Mouse (Mus musculus) heart, embryonic 16.5 days (tissue): ENCODE measurements around the gene Erp29. TPM values are rescaled to one million over a fixed set of nuclear protein-coding genes. Genes with fewer than 3 reads are reported as not detected.

Source experiments
- ATAC-seq: fragments of 200-750 bp; cut with Nextera tagmentation; replicated peaks from 2 replicates; pipeline ENCODE4 v1.8.0; 2017; ENCODE audit warnings: moderate number of reproducible peaks; ENCODE audit not compliant: insufficient read depth, low FRiP score; ENCODE audit errors: extremely low read depth
- H3K27ac ChIP-seq: fragments of 300-500 bp; sonication (generic); 2 replicates; pipeline ENCODE4 v1.5.1; 2014; ENCODE audit warnings: mild to moderate bottlenecking, low read length, control low read depth, moderate library complexity
- H3K27me3 ChIP-seq: fragments of 300-500 bp; sonication (generic); 2 replicates; pipeline ENCODE4 v1.6.1; 2014; ENCODE audit warnings: low read length, mixed read lengths; ENCODE audit not compliant: control insufficient read depth, insufficient read depth
- H3K36me3 ChIP-seq: fragments of 300-500 bp; sonication (generic); 2 replicates; pipeline ENCODE4 v1.6.1; 2014; ENCODE audit not compliant: control insufficient read depth, insufficient read depth
- H3K4me1 ChIP-seq: fragments of 300-500 bp; sonication (generic); 2 replicates; pipeline ENCODE4 v1.6.1; 2014; ENCODE audit warnings: low read length, mixed read lengths; ENCODE audit not compliant: control insufficient read depth, insufficient read depth
- H3K4me2 ChIP-seq: fragments of 300-500 bp; sonication (generic); 2 replicates; pipeline ENCODE4 v1.6.1; 2014; ENCODE audit warnings: low read depth, mild to moderate bottlenecking, control low read depth, low read length
- H3K4me3 ChIP-seq: fragments of 300-500 bp; sonication (generic); 2 replicates; pipeline ENCODE4 v1.5.1; 2014; ENCODE audit warnings: mild to moderate bottlenecking, control low read depth, low read length
- H3K9ac ChIP-seq: fragments of 300-500 bp; sonication (generic); 2 replicates; pipeline ENCODE4 v1.6.1; 2014; ENCODE audit warnings: low read length, control low read depth
- H3K9me3 ChIP-seq: fragments of 300-500 bp; sonication (generic); replicated peaks from 2 replicates; pipeline ENCODE4 v1.6.1; 2016; ENCODE audit warnings: low read length; ENCODE audit not compliant: control insufficient read depth
- WGBS: fragments of 180-500 bp; shearing (Covaris S2); extraction: QIAGEN DNeasy Blood & Tissue Kit; methylation state at CpG from one replicate; pipeline ENCODE4 v1.1.7; 2014; 5-methylcytosine and 5-hydroxymethylcytosine counted together
- polyA plus RNA-seq: library from polyadenylated mRNA; unstranded; fragments of >200 nt; fragmentation: Nextera tagmentation; extraction: Ambion mirVana; gene quantifications from 2 replicates; pipeline ENCODE4 v1.2.1, GENCODE M21; 2015

The Erp29 gene
- polyA plus RNA-seq, 1 experiment from 2014 or later = 128 TPM

DNA sequence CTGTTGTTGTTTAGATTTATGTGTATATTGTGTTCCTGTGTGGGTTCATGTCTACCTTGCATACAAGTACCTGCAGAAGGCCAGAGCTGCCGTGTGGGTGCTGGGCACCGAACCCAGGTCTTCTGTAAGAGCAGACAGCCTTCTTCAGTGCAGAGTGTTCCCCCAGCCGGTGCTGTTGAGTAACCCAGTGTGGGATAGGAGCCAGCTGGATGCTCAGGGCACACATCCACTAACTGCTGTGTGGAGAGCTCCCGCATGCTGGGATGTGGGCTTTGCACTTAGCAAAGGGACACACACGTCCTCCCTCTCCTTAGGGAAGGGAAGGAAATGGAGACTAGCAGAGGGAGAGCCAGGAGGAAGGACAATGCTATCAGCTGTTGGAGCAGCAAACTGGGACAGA, 14.2 kb downstream of the Erp29 start:
- Histone ChIP-seq H3K4me1 (no peaks in the 10 kb centered on the region), H3K4me3 (no peak overlapping the region), H3K27me3 (no peaks in the 10 kb centered on the region), H3K4me2 (no peak overlapping the region), H3K27ac (no peak overlapping the region), H3K9me3 (no peaks in the 10 kb centered on the region), H3K9ac (no peak overlapping the region), H3K36me3 (peaks cover 59% of the 10 kb centered on the region)
- ATAC-seq = no peak
- WGBS = 82% methylated on average over 5 of the region's 5 CpGs

DNA sequence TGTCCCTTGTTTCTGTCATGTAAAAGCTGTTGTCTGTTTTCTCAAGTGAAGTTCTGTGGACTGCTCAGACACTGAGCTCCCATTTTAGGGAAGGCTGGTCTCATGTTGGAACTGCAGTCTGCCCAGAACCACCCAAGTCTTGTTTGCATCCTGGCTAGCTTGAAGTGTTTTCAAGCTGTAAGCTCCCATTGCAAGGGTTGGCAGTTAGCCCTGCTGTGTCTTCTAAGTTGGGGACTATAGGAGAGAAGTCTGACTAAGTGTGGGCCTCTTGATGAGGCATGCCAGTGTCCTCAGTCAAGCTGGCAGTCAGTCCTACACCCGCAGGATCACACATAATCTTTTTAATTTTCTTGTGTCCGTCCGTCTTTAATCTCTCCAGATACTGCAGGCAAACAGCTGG, 23.4 kb downstream of the Erp29 start:
- no peak overlapping the region for H3K9ac ChIP-seq
- H3K4me3 ChIP-seq = no peak overlapping the region
- WGBS = 86% methylated on average over 3 of the region's 3 CpGs
- no peaks in the 10 kb centered on the region for H3K27me3 ChIP-seq
- no peaks in the 10 kb centered on the region for H3K9me3 ChIP-seq
- no peaks in the 10 kb centered on the region for H3K4me1 ChIP-seq
- ATAC-seq = no peak
- H3K36me3 ChIP-seq = peaks cover 86% of the 10 kb centered on the region
- no peak overlapping the region for H3K27ac ChIP-seq
- no peak overlapping the region for H3K4me2 ChIP-seq

DNA sequence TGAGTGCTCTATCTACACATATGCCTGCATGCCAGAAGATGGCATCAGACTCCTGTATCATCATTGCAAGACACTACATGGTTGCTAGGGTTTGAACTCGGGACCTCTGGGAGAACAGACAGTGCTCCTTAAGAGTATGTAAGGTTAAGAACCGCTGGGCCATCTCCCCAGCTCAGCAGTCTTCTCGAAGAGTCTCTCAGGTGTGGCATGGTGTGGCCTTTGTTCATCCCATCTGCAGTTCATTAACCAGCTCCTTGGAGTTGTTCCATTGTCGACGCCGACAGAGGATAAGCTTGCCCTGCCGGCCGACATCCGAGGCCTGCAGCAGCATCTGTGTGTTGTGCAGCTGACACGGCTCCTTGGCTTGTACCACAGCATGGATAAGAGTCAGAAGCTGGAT, 29.0 kb downstream of the Erp29 start:
- H3K27me3 ChIP-seq = no peaks in the 10 kb centered on the region
- H3K4me3 ChIP-seq = no peak overlapping the region
- WGBS = 86% methylated on average over 10 of the region's 10 CpGs
- H3K27ac ChIP-seq = no peak overlapping the region
- no peak overlapping the region for H3K9ac ChIP-seq
- no peaks in the 10 kb centered on the region for H3K4me1 ChIP-seq
- H3K9me3 ChIP-seq = no peaks in the 10 kb centered on the region
- no peak overlapping the region for H3K4me2 ChIP-seq
- H3K36me3 ChIP-seq = peaks cover 81% of the 10 kb centered on the region
- no peak for ATAC-seq

DNA sequence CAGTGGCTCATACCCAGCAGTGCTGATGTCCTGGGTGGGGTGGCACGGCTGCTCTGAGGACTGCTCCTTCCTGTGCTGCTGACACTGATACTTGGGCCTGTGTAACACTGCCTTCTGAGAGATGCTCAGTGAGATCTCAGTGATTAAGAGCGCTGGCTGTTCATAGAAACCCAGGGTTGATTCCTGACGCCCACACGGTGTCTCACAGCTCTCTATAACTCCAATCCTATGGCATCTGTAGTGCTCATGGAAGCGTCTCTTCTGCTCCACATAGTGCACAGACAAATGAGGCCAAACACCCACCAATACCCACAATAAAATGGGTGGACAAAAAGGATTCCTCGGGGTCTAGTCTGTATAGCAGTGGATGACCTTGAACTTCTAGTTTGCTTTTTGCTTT, 29.5 kb downstream of the Erp29 start:
- no peaks in the 10 kb centered on the region for H3K27me3 ChIP-seq
- WGBS = 90% methylated on average over 6 of the region's 6 CpGs
- no peaks in the 10 kb centered on the region for H3K4me1 ChIP-seq
- no peak overlapping the region for H3K9ac ChIP-seq
- H3K4me3 ChIP-seq = no peak overlapping the region
- ATAC-seq = no peak
- H3K4me2 ChIP-seq = no peak overlapping the region
- peaks cover 81% of the 10 kb centered on the region for H3K36me3 ChIP-seq
- H3K27ac ChIP-seq = no peak overlapping the region
- no peaks in the 10 kb centered on the region for H3K9me3 ChIP-seq

DNA sequence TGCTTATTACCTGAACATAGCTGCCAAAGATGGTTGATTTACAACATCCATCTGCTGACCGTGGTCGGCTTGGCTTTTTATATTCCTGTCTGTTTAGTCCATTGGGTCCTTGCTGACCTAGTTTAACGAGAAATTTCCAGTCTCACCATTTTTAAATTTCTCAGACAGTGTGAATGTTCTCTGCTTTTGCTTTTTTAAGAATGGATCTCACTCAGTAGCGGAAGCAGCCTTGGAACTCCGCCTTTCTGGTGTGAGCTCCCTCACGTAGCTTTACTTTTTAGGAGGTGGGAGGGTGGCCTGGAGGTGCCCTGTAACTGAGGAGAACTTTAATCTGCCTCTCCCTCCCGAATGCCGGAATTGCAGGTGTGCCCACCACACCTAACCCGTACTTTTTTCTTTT, 31.6 kb downstream of the Erp29 start:
- no peak for ATAC-seq
- H3K27ac ChIP-seq = no peak overlapping the region
- no peaks in the 10 kb centered on the region for H3K27me3 ChIP-seq
- H3K4me3 ChIP-seq = no peak overlapping the region
- 0 out of 2 replicates have a peak, but pooled peaks cover 2% of the 10 kb centered on the region for H3K9me3 ChIP-seq
- WGBS = 89% methylated on average over 9 of the region's 9 CpGs
- no peaks in the 10 kb centered on the region for H3K4me1 ChIP-seq
- peaks cover 81% of the 10 kb centered on the region for H3K36me3 ChIP-seq
- H3K9ac ChIP-seq = no peak overlapping the region
- H3K4me2 ChIP-seq = no peak overlapping the region

DNA sequence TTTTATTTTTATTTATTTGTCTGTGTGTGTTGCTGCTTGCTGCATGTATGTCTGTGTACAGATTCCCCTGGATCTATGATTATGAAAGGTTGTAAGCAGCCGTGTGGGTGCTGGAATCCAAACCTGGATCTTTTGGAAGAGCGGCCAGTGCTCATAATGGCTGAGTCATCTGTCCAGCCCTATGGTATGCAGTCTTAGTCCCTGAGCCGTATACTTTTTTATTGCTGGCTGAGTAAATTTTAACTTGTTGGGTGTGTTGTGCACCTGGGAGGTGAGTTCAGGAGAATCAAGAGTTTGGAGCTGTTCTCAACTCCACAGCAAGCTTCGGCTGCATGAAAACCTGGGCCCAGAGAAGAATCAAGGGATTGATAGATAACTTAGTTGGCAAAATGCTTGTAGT, 41.3 kb downstream of the Erp29 start:
- peaks cover 36% of the 10 kb centered on the region for H3K36me3 ChIP-seq

DNA sequence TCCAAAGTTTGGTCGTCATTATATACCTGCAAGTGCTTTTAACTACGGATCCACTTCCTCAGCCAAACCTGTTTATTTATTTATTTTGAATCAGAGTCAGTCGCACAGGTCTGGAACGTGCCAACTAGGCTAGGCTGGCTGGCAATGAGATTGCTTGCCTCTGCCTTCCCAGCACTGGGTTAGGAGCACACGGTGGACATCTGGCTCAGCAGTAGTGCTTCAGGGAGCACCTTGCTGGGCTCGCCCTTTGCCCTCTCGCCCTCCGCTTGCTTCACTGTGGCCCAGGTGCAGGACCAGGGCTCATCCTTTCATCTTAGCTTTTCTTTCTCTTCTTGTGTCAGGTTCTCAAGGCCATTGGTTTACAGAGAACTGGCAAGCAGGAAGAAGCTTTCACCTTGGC, 44.5 kb downstream of the Erp29 start:
- 87% methylated on average over 8 of the region's 8 CpGs for WGBS
- peaks cover 16% of the 10 kb centered on the region for H3K36me3 ChIP-seq
- no peak for ATAC-seq

More for the DNA sequence above, 41.3 kb downstream of the Erp29 start:
- Histone ChIP-seq H3K9me3 (no peaks in the 10 kb centered on the region), H3K4me1 (no peaks in the 10 kb centered on the region), H3K4me3 (no peak overlapping the region), H3K27me3 (no peaks in the 10 kb centered on the region), H3K9ac (no peak overlapping the region), H3K4me2 (no peak overlapping the region), H3K27ac (no peak overlapping the region)
- WGBS = 92% methylated on average over 4 of the region's 4 CpGs
- no peak for ATAC-seq

DNA sequence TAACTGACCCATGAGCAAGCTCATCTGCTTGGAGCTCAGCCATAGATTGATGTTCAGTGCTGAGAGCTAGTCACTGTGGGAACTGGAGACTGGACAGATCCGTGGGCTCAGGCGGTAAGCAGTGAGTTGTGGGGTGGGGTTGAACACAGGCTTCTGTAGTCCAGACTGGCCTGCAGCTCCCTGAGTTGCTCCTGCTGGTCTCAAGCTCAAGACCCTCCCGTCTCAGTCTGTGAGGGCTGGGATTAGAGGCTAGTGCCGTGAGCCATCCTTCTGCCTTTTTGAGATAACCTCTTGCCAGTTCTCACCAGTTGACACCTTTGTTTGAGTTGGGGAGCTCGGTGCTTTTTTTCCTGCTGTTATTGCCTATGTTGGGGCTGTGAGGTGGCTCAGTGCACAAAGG, 51.5 kb downstream of the Erp29 start:
- Histone ChIP-seq H3K27ac (no peak overlapping the region), H3K4me3 (no peak overlapping the region), H3K27me3 (no peaks in the 10 kb centered on the region), H3K36me3 (no peaks in the 10 kb centered on the region), H3K9me3 (no peaks in the 10 kb centered on the region), H3K4me2 (no peak overlapping the region), H3K9ac (no peak overlapping the region), H3K4me1 (peaks cover 23% of the 10 kb centered on the region)
- 75% methylated on average over 5 of the region's 5 CpGs for WGBS
- ATAC-seq = no peak

More for the DNA sequence above, 44.5 kb downstream of the Erp29 start:
- Histone ChIP-seq H3K27me3 (no peaks in the 10 kb centered on the region), H3K4me1 (peaks cover 5% of the 10 kb centered on the region; the same call in 1 of the 2 replicates), H3K9ac (no peak overlapping the region), H3K9me3 (no peaks in the 10 kb centered on the region), H3K27ac (no peak overlapping the region), H3K4me3 (no peak overlapping the region), H3K4me2 (no peak overlapping the region)

DNA sequence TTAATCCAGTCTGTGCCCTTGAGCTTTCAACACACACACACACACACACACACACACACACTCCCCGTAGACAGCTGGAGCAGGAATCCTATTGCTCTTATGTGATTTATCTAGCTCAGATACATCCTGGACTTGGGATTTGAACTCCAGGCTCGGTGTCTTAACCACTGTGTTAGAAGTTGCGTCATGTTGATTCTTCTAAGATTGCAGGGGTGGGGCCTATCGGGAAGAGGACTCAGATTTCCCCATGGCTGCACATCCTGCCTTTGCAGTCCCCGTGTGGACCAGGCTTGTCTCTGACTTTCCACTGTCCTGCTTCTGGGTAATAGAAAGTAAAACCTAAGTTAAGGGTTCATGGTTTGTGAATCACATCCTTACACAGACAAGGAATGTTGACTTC, 52.2 kb downstream of the Erp29 start:
- Histone ChIP-seq H3K27me3 (no peaks in the 10 kb centered on the region), H3K36me3 (no peaks in the 10 kb centered on the region), H3K4me1 (peaks cover 23% of the 10 kb centered on the region), H3K27ac (no peak overlapping the region), H3K9ac (no peak overlapping the region), H3K9me3 (no peaks in the 10 kb centered on the region), H3K4me3 (no peak overlapping the region), H3K4me2 (no peak overlapping the region)
- WGBS = 52% methylated on average over 5 of the region's 5 CpGs
- no peak for ATAC-seq

DNA sequence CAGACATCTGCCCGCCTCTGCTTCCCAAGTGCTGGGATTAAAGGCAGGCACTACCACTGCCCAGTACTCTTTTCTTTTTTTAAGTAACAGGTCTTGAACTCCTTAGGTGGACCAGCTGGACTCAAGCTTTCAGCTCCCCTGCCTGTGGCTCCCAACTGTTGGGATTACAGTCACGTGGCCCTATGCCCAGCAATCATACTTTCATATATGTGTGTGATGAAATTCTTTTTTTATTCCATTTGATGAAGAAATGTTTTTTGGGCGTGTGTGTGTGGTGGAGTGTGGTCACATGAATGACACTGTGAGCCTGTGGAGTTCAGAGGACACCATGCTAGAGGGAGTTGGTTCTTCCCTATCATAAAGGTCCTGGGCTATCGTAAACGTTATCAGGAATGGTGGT, 52.8 kb downstream of the Erp29 start:
- H3K4me2 ChIP-seq = no peak overlapping the region; the same call in 1 of the 2 replicates
- H3K4me3 ChIP-seq = no peak overlapping the region
- no peaks in the 10 kb centered on the region for H3K27me3 ChIP-seq
- no peak overlapping the region for H3K9ac ChIP-seq
- H3K36me3 ChIP-seq = no peaks in the 10 kb centered on the region
- peaks cover 23% of the 10 kb centered on the region for H3K4me1 ChIP-seq
- WGBS = 84% methylated on average over 5 of the region's 5 CpGs
- 0 out of 2 replicates have a peak, but pooled peaks cover under 1% of the 10 kb centered on the region for H3K9me3 ChIP-seq
- ATAC-seq = no peak
- H3K27ac ChIP-seq = no peak overlapping the region
